Mouse (Mus musculus): ENCODE measurements around the gene Zyg11b. TPM values are rescaled to one million over a fixed set of nuclear protein-coding genes. Genes with fewer than 3 reads are reported as not detected.

The Zyg11b gene
- polyA plus RNA-seq, 2 experiments from 2014 or later: 12.4 to 12.9 TPM

DNA sequence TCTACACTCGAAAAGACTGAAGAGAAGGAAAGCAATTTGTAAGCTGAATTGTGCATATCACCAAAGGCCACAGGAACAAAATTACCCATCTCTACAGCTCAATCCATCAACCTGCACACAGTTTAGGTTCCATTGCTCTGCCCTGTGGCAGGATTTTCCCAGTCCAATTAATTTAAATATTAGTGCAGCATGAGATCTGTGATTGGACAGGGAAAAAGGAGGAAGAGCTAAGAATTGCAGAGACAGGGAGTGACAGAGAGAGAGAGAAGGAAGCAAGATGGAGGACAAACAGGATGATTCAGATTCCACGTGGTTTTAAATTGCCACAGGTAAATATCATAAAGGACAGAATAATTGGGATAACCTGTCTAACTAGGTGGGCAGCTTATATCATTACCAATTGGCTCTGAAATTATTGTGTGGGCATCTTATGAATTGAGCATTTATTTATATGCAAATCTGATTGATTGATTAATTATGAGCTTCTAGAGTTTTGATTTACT is 108.0 kb downstream of the Zyg11b start:
- ATAC-seq: no peak

DNA sequence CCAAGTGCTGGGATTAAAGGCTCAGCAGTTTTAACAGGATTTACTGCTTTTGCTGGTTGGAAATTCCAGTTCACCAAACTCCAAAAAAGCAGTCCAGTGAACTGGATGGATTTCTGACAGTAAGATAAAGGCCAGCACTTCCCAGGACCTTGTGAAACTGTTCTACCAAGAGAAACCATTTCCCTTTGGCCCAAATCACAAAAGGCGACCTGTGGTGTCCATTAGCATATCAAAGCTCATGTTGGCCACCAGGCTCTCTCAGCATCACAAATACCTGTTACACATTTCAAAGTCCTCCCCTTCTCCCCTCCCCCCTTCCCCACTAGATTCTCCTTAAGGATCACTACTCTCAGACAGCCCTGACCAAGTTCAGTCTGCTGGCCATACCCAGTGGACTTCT is 118.6 kb downstream of the Zyg11b start:
- no peak for ATAC-seq

Other genes with a start within 250 kb of the Zyg11b start
- not detected for gene Podn, start 204.7 kb downstream of the Zyg11b start, polyA plus RNA-seq (2017; shearing (Covaris generic))
- 100 to 1,000 TPM; 274 to 352 TPM for gene Scp2, start 156.1 kb downstream of the Zyg11b start, polyA plus RNA-seq (2017; shearing (Covaris generic))
- gene Echdc2, start 135.7 kb downstream of the Zyg11b start, polyA plus RNA-seq (2017; shearing (Covaris generic)): 1 to 10 TPM; 1.5 to 2.6 TPM
- not detected for gene Zyg11a, start 83.0 kb downstream of the Zyg11b start, polyA plus RNA-seq (2017; shearing (Covaris generic))
- 10 to 100 TPM; 17.4 to 26.6 TPM for gene Coa7, start 27.0 kb upstream of the Zyg11b start, polyA plus RNA-seq (2017; shearing (Covaris generic))
- gene Shisal2a, start 82.3 kb upstream of the Zyg11b start, polyA plus RNA-seq (2017; shearing (Covaris generic)): not detected
- 1 to 10 TPM; 4.4 to 5.1 TPM for gene Gpx7, start 105.9 kb upstream of the Zyg11b start, polyA plus RNA-seq (2017; shearing (Covaris generic))
- 10 to 100 TPM; 81.5 to 96.5 TPM for gene Tut4, start 158.3 kb upstream of the Zyg11b start, polyA plus RNA-seq (2017; shearing (Covaris generic))

Data from CD4-positive, CD25-positive, alpha-beta regulatory T cell, adult 4 months (primary cell).